Mouse (Mus musculus) lung, postnatal 10 days (tissue): ENCODE results near the gene Gsg1l.

ENCODE experiments used
- DNase-seq: peaks from one replicate; pipeline ENCODE4 v3.0.0; 2021

Gsg1l gene

GRCm38 (mm10) chr7:125979591-125979990 lies 102.6 kb downstream of the Gsg1l start:
- peak; percentile 41 for DNase-seq

- no peak for DNase-seq
These were observed 105.5 kb downstream of the Gsg1l start for GRCm38 (mm10) chr7:125976695-125977094.

GRCm38 (mm10) chr7:125975414-125975813 lies 106.8 kb downstream of the Gsg1l start:
- no peak for DNase-seq

GRCm38 (mm10) chr7:125973874-125974273 lies 108.3 kb downstream of the Gsg1l start:
- DNase-seq = no peak

- DNase-seq = no peak
These were observed 109.4 kb downstream of the Gsg1l start for GRCm38 (mm10) chr7:125972776-125973175.

GRCm38 (mm10) chr7:125972174-125972672 lies 110.0 kb downstream of the Gsg1l start:
- no peak for DNase-seq

GRCm38 (mm10) chr7:125969076-125969475 lies 113.1 kb downstream of the Gsg1l start:
- DNase-seq = no peak

GRCm38 (mm10) chr7:125966402-125967261 lies 115.6 kb downstream of the Gsg1l start:
- peak; percentile 44 for DNase-seq

GRCm38 (mm10) chr7:125964087-125964607 lies 118.1 kb downstream of the Gsg1l start:
- no peak for DNase-seq

- DNase-seq = no peak
These were observed 122.7 kb downstream of the Gsg1l start for GRCm38 (mm10) chr7:125959294-125960048.

- DNase-seq = no peak
These were observed 123.4 kb downstream of the Gsg1l start for GRCm38 (mm10) chr7:125958856-125959255.

GRCm38 (mm10) chr7:125954994-125955393 lies 127.2 kb downstream of the Gsg1l start:
- DNase-seq = no peak

GRCm38 (mm10) chr7:125954356-125954878 lies 127.8 kb downstream of the Gsg1l start:
- DNase-seq = no peak

GRCm38 (mm10) chr7:125953844-125954243 lies 128.4 kb downstream of the Gsg1l start:
- DNase-seq = no peak

- DNase-seq = no peak
These were observed 130.3 kb downstream of the Gsg1l start for GRCm38 (mm10) chr7:125951911-125952310.

- DNase-seq = no peak
These were observed 133.2 kb downstream of the Gsg1l start for GRCm38 (mm10) chr7:125948973-125949372.

GRCm38 (mm10) chr7:125945915-125946314 lies 136.3 kb downstream of the Gsg1l start:
- peak; percentile 9 for DNase-seq

GRCm38 (mm10) chr7:125944631-125945030 lies 137.6 kb downstream of the Gsg1l start:
- DNase-seq = no peak

GRCm38 (mm10) chr7:125943511-125943910 lies 138.7 kb downstream of the Gsg1l start:
- DNase-seq = no peak

- no peak for DNase-seq
These were observed 139.7 kb downstream of the Gsg1l start for GRCm38 (mm10) chr7:125942365-125943090.

- no peak for DNase-seq
These were observed 147.9 kb downstream of the Gsg1l start for GRCm38 (mm10) chr7:125934319-125934718.
